Mouse (Mus musculus): Measurements from ENCODE around the gene Sesn3.
"Not testable (repeated sequence)": the region's sequence is repeated elsewhere in the genome, so short reads cannot be mapped to it uniquely, and the experiment has no call there.

Gene Sesn3

DNA sequence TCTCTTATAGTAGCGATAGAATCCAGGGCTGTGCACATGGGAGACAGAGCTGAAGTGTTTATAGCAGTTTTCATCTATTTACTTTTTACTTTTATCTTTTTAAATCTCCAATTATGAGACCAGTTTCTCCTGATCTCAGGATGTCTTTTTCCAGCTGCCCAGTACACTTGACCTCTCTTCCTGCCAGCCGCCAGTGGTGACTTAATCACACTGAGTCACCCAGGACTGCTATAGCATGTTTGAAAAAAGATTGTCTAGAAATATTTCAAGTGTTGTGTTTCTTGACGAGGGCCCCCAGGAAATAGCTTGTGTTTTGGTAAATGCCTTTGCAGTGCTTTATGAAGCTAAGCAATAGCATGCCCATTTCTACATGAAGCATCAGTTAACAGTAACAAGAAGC, 10.2 kb downstream of the Sesn3 start:
- DNase-seq: no peak

DNA sequence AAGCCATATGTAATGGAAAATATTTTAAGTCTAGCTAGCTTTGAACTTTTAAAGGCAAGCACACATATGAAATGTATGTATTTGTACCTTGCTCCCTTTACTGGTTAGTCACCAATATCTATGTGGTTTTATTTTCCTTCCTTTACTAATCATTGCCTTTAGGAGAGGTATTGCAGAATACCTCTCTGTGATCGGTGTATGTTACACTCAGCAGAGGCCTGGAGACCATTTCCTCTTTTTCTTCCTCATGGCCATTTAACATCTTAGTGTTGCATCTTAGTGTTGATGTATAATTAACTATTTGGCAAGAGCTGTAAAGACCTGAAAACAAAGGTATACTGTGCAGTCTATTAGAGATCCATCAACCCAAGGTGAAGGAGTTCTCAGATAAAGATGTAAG, 12.4 kb downstream of the Sesn3 start:
- no peak for DNase-seq

GRCm38 (mm10) chr9:14288500-14288899, 13.6 kb downstream of the Sesn3 start:
- DNase-seq: no peak

GRCm38 (mm10) chr9:14293866-14294265, 19.0 kb downstream of the Sesn3 start:
- no peak for DNase-seq

DNA sequence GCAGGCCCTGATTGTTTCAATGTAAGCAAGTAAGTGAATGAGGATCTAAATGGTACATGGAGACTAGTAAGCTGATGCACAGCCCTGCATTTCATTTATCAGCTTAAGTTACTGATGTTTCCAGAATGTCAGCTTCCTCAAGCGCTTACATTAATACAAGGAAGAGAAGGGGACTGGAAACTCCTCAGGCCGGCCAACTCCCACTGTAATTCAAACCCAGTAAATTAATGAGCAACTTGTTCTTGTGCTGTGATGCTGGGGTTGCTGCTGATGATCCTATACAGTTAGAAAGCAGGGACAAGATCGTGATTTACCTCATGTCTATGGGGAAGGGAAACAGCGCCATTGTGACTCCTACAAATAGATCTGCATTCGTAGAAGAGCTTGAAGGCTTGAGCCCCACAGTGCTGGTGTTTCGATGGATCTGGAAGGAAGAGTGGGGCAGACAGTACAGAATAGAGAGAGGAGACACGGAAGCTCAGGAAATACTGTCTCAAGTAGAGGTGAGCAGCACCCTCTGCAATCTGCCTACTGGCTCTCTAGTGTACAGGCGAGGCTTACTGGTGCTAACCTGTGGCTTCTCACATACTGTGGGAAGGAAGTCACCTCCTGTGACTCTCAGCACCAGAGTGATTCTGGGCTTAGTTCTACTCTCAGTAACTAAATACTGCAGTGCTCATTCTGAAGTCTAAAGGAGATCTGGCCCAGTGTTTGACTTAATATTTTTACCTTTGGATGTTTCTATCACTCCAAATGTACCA, 21.0 kb downstream of the Sesn3 start:
- DNase-seq: no peak

- no peak for DNase-seq
These were observed 22.3 kb downstream of the Sesn3 start for GRCm38 (mm10) chr9:14297204-14297603.

DNA sequence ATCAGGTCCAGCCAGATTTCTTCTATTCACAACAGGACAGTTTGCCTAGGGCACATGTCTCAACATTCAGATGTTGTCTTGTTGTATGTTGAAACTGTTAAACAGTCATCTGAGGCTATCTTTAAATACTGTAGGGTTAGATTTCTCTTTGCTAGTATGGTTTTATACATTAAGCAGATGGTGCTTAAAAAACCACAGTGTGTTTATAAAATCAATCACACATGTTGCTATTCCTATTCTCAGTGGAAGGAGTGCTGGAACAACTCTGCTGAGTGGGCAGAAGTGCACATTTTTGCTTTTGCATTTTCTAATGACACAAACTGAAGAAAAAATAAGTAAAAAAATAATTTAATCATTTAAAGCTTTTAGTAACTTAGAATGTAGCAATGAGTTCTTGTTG, 25.0 kb downstream of the Sesn3 start:
- DNase-seq: no peak

- DNase-seq: no peak
These were observed 25.9 kb downstream of the Sesn3 start for GRCm38 (mm10) chr9:14300795-14301194.

GRCm38 (mm10) chr9:14304262-14304968, 29.5 kb downstream of the Sesn3 start:
- DNase-seq: no peak

DNA sequence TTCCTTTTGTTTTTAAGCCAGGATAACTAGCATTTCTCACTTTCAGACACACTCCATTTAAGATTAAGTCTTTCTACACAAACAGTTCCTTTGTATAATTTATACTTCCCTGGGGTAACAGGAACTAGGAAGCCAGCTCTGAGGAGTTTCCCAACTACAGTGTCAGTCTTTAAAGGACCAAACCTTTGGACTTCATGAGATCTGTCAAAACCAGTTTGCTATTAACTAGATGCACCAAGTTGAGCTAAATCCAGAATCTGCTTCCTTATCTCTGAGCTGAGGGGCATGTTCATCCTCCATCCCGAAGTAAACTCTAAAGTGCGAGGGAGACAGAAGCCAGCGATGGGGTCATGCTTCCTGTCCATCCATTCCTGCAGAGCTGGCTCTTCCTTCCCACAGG, 32.5 kb downstream of the Sesn3 start:
- no peak for DNase-seq

DNA sequence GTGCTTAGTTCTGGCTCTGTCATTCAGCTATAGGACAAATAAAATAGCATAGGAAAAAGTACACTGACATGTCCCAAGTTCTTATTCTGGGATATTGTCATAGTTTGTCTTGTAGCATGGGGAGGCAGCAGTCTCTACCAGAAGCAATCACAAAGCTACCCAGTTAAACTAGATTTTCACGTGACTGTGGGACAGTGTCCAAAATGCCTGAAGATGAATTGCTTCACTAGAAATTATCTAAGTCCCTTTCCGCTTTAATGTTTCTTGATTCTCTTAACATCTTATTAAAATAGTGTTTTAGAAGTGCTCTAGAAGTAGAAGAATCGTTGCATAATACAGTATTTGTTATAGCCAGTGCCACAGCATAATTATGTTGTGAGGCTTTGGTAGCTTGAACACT, 39.1 kb downstream of the Sesn3 start:
- no peak for DNase-seq

DNA sequence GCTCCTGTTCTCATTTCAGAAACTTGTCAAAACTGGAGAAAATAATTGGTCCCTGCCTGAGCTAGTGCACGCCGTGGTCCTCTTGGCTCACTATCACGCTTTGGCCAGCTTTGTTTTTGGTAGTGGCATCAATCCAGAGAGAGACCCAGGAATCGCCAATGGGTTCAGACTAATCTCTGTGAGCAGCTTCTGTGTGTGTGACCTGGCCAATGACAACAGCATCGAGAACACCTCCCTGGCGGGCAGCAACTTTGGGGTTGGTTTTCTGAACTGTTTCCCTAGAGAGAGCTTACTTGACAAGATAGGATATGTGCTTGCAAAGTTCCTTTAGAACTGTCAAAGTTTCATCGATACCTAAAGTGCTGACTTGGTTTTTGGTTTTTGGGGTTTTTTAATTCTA, 39.6 kb downstream of the Sesn3 start:
- DNase-seq: no peak

DNA sequence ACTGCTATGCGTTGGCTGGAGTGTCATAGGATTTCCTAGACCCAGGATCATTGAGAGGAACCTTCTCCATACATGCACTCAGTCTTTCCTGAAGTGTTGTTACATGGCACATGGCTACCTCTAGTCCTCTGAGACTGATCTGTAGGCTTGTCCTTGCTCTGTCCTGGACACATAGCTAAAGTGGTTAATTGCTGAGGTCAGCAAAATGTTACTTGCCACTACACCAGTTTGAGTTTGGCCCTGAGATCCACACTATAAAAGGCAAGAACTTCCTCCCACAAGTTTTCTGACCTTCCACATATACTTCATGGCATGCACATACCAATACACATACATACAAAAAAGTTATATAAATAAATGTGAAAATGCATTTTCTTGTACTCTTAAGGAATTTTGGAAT, 41.8 kb downstream of the Sesn3 start:
- no peak for DNase-seq

GRCm38 (mm10) chr9:14335829-14336228, 61.0 kb downstream of the Sesn3 start:
- no peak for DNase-seq

- DNase-seq: no peak
These were observed 62.0 kb downstream of the Sesn3 start for GRCm38 (mm10) chr9:14336901-14337300.

GRCm38 (mm10) chr9:14338701-14339100, 63.8 kb downstream of the Sesn3 start:
- no peak for DNase-seq

- DNase-seq: peak; percentile 75
These were observed 67.3 kb downstream of the Sesn3 start for GRCm38 (mm10) chr9:14342041-14342668.

- not testable (repeated sequence) for DNase-seq
These were observed 71.0 kb downstream of the Sesn3 start for GRCm38 (mm10) chr9:14345866-14346265.

DNA sequence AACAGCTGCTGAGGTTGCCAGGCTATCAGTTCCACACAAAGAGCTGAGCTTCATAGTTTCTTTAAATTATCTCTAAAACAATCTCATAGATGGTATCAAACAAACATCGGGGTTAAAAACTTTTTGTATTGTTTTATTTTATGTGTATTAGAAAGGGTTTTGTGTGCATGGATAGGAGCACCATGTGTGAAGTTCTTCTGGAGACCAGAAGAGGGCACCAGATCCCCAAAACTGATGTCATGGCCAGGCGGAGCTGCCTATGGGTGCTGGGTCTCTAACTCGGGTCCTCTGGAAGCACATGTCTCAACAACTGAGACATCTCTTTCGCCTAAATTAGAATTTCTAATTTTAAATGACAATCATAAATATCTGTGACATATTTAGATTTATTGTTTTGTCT, 73.5 kb downstream of the Sesn3 start:
- no peak for DNase-seq

DNA sequence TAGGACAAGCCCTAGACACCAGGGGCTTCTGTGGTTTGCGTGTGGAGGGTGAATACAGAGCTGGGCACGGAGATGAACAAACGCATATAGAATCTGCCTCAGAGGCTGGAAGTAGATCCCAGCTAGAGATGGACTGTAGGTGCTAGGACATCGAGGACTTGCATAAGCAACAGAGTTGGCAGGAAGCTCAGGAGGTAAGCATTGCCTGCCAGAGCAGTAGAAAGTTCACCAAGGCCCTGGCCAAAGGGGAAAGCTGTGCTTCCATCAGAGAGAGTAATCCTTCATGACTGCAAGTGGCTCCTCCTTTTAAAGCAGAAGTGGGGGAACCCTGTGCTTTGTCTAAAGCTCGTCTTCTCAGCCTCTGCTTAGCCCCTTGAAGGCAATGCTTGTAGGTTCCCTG, 74.5 kb downstream of the Sesn3 start:
- DNase-seq: no peak

DNA sequence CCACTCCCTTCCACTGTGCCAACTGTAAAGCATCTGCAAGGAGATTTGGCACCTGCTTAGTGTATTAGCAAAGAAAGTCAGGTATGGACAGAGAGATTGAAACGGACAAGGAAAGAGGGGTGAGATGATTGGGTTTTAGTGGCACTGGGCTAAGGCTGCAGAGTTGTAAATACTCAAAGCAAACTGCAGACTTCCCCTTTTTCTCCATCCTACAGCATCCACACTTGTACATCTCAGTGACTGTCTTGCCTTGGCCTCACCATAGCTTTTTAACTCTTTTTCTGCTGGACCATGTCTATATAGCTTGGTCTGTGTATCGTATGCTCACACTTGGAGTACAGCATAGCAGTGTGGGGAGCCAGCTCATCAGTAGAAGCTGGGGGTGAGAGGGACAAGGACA, 75.9 kb downstream of the Sesn3 start:
- no peak for DNase-seq

DNA sequence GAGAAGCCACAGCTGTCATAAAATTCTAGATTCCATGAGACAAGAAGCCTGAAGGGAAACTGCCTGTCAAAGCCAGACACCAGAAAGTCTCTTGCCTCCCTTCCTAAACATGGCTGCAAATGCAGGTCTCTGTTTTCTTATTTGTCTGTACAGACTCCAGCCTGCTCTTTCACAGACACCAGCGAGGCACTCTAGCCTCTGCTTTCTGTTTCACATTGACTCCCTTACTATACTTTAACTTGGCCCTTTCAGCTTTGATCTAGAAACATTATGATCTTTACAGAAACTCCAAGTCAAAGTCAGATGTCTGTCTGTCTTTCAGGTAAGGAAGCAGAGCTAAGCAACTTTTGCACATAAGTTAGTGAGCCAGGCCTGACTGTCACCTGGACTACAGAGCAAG, 77.5 kb downstream of the Sesn3 start:
- DNase-seq: no peak

DNA sequence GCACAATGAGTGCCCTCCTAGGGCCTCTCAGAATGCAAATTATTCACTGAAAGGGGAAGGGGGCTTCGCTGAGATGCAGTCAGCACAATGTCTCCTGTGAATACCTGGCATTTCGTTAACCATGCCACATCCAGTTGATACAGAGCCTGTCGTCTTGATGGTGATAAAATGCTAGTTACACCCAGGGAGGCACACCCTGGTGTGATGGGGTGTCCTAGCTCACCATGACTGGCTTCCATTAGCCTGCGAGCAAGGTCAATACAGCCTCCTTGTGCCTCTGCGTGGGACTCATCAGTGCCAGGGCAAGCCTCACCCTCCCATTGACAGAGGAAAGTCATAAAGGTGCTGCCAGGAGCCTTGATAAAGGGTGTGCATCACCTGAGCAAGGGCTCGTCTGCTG, 80.0 kb downstream of the Sesn3 start:
- no peak for DNase-seq

DNA sequence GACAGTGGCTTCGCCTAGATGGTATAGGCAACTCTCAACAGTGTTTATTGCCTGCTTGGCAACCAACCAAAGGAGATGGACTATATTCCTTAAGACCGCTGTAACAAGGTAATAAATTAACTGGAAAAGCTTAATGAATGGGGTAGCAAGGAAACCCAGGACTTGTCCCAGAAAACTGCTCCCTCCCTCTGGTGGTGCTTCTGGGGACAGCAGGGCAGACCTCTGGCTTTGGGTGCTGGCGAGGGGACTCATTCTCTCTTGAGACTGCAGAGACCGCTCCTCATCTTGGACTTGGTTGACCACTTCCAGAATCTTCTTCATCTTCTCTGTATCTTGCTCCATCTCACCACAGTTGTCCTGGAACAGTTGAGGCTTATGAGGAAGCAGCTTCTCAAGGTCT, 82.2 kb downstream of the Sesn3 start:
- no peak for DNase-seq

All from right cerebral cortex, postnatal 14 days (tissue).